Mouse (Mus musculus) ES-Bruce4 (cell line): ENCODE results near the gene Rmdn2.

ENCODE experiments used
- CTCF ChIP-seq: IDR thresholded peaks from one replicate; pipeline ENCODE4 v1.8.1; 2011; ENCODE audit warnings: low read depth, low read length
- POLR2A ChIP-seq: IDR thresholded peaks from one replicate; pipeline ENCODE4 v1.8.1; 2011; ENCODE audit warnings: low read length; ENCODE audit not compliant: insufficient read depth

DNA sequence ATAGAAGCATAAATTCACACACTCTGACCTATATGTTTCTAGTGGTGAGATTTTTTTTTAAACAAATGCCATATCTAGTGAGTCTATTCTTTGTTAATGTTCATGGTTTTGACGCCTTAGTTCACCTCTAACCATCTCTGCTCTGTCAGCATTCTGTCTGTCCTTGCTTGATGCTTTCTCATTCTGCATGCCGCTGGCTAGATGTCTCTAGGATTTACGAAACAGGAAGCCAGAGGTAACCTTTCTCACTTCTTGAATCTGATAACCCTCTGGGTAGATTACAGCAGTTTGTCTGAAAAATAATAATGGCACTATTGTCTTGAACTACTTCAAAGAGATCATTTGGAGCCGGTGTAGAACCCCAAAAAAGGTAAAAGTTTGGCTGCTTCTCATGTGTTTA lies 5.0 kb downstream of the Rmdn2 start:
- TF ChIP-seq POLR2A (no peak), CTCF (no peak)
